Mouse (Mus musculus) kidney, adult 2 months (tissue): ENCODE data around the gene Gm20594.

Experiments used
- CTCF ChIP-seq: fragments of 200-500 bp; conservative IDR thresholded peaks from 2 replicates; pipeline ENCODE4 v1.5.1; 2011; ENCODE audit warnings: low read depth, mild to moderate bottlenecking, control low read depth, low read length, moderate library complexity, mixed read lengths; ENCODE audit not compliant: insufficient read depth, insufficient read length
- POLR2A ChIP-seq: fragments of 200-500 bp; IDR thresholded peaks from one replicate; pipeline ENCODE4 v1.6.1; 2011; ENCODE audit warnings: low read depth, low read length, control low read depth

DNA sequence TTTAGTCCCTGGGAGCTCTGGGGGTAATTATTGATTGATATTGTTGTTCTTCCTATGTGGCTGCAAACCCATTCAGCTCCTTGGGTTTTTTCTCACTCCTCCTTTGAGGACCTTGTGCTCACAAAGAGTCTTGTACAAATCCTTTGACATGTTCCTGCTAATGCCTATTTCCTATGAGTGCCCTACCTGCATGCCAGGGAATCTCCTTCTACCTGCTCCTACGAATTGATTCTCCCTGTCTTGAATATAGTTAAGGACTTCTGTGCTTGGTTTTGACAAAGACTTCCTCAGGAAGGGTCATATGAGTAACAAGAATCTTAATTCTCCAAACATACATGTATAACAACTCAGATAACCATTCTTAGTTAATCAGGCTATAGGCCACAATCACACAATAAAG lies at the start of gene Gm20594:
- no peak for TF ChIP-seq CTCF
- TF ChIP-seq POLR2A: no peak
